Mouse (Mus musculus) heart, postnatal 14 days (tissue): ENCODE results near the gene Mtx1. TPM values are rescaled to one million over a fixed set of nuclear protein-coding genes. Genes with fewer than 3 reads are reported as not detected.

Experiments
- DNase-seq, 2 experiments: peaks; one replicate each; pipeline ENCODE4 v3.0.0; 2021 to 2022
- intact Hi-C: fragments of 180-260 bp; cut with DNase I; formaldehyde crosslinking; loops from one replicate; pipeline ENCODE4 v1.15.1; 2025
- total RNA-seq, 2 experiments: library from RNA; stranded (reverse); gene quantifications; 2 replicates each; pipeline ENCODE4 v1.2.3; 2021

Gene Mtx1
- total RNA-seq, 2 experiments from 2014 or later, result 64.8 to 69.8 TPM

DNA sequence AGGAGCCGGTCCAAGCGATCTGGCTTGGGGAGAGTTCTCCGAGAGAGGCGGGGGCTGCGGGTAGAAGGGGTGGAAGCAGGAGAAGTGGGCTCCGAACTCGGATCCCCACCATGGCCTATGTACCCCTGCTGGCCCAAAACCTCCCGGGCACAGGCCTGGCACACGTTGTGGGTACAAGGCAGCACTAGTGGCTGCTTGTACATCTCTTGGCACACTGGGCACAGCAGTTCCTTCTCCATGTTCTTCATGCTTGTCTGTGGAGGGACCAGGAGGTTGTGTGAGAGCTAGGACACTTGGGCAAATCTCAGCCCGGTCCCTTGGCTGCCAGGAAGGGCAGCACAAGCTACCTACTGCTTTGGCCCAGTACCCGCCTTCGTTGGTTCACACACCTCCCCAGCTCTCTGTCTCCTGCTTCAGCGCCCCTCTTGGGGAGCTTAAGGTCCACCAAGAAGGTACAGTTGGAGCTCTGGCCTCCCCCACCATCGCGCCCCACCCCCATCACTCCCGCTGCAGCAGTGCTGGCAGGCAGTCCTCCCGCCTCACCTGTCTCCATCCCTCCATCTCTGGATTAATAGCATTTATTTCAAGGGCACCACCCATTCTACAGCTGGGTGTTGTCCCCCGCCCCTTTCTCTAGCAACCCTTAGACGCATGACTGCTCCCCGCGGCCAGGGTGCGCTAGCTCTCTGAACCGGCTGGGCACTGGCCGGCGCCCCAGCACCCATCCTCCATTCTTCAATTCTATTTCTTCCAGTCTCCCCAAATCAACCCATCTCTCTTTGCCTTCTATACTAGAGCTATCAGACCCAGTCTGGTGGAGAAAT, 17.5 kb upstream of the Mtx1 start:
- peak in 1 of 2 experiments; percentile 38 for DNase-seq

DNA sequence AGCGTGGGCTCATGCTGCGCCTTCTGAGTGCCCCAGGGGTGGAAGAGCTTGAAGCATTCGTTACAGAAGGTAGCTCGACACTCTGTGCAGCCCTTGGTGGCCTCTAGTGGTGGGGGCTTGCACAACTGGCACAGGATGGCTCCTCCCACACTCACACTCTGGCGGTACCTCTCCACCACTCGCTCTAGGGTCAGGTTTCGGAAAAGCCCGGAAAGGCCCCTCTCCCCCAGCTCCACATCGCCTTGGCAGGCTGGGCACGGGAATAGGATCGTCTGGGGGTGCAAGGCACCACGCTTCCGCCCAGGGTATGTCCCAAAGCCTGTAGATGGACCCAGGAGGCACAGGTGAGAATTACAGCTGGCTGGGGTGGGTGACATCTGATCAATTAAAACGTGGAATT, 16.7 kb upstream of the Mtx1 start:
- DNase-seq, result peak in 1 of 2 experiments; percentile 57
- intact Hi-C loops, result no loop called here

More for the DNA sequence above, 17.5 kb upstream of the Mtx1 start:
- intact Hi-C loops, result no loop called here

DNA sequence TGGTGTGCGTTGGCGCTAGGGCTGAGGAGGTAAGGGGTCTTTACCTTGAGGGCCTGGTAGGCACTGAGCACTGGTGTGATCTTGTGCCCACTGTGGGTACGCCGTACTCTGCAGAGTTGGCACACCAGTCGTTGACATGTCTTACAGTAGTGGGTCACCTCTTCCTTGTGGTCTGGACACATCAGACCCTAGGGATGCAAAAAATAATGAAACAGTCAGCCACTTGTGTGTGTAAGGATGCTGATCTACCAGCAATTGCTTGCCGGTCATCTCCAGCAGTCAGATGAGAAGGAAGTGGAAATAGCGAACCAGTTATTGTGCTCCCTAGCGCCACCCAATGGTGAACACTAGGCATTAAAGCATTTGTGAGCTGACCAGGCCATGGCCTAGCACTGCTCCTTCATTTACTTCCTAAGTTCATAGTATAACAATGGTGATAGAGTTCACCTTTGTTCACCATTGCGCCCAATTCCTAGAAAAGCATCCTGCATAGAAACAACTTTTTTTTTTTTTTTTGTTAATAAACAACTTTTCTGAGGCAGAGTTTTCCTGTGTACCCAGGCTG, 15.5 kb upstream of the Mtx1 start:
- intact Hi-C loops, result no loop called here
- peak; percentile 54 to 78 for DNase-seq

DNA sequence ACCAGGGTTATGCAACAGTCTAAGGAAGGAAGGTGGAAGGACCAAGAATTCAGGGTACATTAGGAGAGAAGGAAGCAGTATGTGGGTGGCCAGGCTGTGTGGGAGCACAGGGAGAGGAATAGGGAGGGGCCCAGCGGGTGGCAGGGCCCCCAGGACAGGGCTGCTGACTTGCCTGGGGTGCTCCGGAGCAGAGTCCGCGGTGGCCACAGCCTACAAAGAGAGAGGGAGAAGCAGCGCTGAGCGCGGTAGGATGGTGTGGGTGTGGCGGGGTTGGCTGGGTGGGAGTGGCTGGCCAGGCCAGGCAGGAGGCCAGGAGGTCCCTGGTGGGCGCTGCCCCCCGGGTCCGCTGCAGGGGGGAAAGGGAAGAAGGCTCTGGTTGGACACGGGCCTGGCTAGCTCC, 11.6 kb upstream of the Mtx1 start:
- intact Hi-C loops, result no loop called here
- no peak for DNase-seq

DNA sequence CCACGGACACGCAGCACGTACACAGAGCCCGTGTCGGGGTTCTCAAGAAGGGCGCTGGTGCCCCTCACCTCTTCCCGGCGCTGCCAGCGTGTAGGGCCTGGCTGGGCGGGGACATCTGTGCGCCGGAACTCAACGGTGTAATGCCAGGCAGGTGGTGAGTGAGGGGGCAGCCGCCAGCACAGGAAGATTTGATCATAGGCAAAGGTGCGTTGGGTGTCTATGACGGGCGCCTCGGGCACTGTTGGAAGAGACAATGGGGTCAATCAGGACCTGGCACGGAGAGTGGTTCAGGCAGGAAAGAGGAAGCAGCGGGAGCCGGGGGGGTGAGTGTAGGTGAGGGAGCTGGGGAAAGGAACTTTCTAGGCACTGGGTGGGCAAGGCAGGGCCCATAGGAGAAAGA, 10.8 kb upstream of the Mtx1 start:
- intact Hi-C loops, result no loop called here
- DNase-seq, result no peak

DNA sequence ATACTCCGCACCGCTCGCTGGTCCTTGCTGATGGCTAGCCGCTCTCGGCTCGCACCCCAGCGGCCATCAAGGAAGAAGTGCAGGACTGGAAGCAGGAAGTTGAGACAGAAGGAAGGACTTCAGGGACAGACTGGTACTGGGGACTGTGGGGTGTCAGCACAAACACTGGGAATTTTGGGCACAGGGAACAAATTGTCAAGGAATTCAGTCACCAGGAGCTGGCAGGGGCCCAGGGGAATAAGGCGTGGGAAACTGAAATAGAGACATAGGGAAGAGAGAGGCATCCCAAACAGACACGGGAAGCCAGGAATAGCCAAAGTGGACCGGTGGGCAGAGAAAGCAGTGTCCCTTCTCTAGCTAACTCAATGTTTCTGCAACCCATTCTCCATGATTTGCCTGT, 9.6 kb upstream of the Mtx1 start:
- no peak for DNase-seq
- intact Hi-C loops, result no loop called here

DNA sequence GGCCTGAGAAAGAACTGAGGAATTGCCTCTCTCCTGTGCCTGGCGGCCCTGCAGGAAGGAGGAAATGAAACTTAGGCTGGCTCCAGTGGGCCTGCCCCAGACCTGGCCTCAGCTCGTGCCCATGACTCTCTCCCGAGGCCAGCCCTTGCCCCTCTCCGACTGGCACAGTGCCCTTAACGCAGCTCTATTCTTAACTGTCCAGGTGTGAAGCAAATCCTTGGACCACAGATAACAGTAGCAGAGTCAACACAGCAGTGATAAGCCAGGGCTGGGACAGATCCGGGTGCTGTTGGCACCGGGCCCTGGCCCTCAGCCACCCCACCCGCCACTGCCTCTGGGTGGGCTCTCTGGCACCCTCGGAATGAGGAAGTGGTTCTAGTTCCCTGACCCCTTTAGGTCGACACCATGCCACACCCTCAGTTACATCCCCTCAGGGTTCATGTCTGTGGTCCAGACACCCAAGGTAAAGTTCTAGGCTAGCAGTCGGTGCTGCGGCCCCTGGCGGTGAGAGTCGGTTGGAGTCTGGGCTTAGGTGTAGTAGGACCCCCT, 6.7 kb upstream of the Mtx1 start:
- intact Hi-C loops, result no loop called here
- peak in 1 of 2 experiments; percentile 39 for DNase-seq

DNA sequence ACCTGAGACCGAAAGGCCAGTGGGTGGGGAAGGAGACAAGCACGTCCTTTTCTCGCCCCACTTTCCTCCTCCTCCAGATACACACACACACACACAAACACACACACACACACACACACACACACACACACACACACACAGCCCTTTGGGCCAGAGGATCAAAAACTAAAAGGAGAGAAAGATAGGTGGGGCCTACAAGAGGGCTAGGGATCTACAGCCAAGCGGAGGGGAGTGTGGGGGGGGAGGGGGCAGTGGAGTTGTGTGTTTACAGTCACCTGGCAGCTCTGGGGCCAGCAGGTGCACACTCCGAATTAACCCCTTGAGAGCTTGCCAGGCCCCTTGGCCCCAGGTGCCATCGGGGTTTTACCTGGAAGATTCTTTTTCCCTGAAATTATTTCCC, 5.7 kb upstream of the Mtx1 start:
- intact Hi-C loops, result no loop called here
- DNase-seq, result no peak

DNA sequence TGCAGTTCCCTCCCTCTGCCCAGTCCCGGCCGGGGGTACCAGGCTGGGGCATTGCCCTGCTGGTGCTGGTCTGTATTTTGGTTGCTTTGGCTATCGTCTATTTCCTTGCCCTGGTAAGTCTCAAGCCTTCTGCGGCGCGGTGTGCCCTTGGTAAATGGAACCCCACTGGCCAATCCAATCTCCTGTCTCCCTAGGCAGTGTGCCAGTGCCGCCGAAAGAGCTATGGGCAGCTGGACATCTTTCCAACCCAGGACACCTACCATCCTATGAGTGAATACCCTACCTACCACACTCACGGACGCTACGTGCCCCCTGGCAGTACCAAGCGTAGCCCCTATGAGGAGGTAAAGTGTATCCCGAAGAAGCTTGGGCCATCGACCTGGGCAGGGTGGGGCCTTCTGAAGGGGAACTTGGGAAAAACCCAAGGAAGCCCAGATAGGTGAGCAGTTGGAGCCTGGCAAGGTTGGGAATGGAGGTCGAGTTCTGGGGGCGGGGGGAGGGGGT, 4.9 kb upstream of the Mtx1 start:
- DNase-seq, result no peak
- intact Hi-C loops, result no loop called here

DNA sequence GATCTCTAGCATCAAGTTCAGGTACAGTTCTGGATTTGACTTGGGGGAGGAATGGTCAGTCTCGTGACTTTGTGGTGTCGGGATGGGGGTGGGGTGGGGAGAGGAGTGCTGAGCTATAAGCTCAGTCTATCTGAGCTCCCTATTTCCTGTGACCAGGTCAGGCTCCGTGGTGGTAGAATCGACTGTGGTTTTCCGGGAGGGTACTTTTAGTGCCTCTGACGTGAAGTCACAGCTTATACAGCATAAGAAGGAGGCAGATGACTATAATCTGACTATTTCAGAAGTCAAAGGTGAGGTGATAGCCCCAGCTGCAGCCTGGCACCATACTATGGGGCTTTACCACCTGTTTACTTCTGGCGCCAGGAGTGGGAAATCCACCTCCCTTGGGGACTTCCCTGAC, 4.5 kb upstream of the Mtx1 start:
- intact Hi-C loops, result no loop called here

DNA sequence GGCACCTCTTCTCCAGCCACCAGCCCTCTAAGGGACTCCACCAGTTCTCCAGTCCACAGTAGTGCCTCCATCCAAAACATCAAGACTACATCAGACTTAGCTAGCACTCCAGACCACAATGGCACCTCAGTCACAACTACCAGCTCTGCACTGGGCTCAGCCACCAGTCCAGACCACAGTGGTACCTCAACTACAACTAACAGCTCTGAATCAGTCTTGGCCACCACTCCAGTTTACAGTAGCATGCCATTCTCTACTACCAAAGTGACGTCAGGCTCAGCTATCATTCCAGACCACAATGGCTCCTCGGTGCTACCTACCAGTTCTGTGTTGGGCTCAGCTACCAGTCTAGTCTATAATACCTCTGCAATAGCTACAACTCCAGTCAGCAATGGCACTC, 3.7 kb upstream of the Mtx1 start:
- intact Hi-C loops, result no loop called here
- DNase-seq, result no peak

More for the DNA sequence above, 4.5 kb upstream of the Mtx1 start:
- DNase-seq, result no peak

DNA sequence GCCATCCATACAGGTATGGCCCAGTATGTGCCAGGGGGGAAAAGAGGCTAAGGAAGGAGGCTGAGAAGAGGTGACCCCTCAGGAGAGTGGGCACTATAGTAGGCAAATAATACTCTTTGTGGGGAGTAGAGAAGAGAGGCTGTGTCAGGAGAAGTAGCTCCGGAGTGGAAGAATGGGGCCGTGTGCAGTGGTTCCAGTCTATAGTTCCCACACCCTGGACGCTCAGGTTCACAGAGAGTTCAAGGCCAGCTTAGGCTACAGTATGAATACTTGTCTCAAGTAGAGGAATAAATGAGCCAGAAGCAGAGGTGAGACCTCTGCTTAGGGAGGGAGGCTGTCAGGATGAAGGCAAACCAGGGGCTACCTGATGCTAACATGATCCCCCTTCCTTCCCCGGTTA, 2.4 kb upstream of the Mtx1 start:
- intact Hi-C loops, result no loop called here
- no peak for DNase-seq

DNA sequence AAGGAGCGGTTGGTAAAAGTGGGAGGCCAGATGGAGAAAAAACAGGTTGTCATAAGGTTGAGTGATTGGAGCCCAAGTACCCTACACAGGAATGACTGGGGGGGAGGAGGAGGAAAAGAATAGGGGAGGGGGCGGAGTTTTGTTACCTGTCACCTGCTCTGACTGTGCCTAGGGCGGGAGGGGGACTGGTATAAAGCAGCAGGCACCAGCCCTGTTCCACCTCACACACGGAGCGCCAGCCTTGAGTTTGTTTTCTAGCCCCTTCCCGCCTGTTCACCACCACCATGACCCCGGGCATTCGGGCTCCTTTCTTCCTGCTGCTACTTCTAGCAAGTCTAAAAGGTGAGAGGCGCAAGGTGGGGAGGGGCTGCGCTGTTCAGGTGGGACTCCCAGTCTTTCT, 1.9 kb upstream of the Mtx1 start, which contains the start of gene Muc1:
Gene Muc1 (plus strand): TSS at position 222 of the 400 bp plus-strand sequence.
- intact Hi-C loops, result no loop called here
- DNase-seq, result no peak

DNA sequence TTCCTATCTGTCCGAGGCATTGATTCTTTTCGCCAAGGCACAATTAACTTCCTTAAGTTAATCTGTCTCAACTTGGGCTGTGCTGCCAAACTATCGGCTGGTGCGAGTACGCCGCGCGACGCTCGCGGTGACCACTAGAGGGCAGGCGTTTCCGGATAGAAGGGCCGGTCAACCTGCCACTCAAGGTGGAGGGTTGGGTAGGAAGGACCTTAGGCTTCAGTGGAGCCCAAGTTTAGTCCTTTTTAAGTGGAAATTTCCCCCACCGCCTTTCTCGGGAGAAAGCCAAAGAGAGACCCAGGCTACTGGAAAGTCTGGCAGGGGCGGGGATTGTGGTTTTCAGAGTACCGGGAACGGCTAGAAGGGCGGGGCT, 1.3 kb upstream of the Mtx1 start:
- DNase-seq, result peak; percentile 91 to 94
- intact Hi-C loops, result no loop called here

DNA sequence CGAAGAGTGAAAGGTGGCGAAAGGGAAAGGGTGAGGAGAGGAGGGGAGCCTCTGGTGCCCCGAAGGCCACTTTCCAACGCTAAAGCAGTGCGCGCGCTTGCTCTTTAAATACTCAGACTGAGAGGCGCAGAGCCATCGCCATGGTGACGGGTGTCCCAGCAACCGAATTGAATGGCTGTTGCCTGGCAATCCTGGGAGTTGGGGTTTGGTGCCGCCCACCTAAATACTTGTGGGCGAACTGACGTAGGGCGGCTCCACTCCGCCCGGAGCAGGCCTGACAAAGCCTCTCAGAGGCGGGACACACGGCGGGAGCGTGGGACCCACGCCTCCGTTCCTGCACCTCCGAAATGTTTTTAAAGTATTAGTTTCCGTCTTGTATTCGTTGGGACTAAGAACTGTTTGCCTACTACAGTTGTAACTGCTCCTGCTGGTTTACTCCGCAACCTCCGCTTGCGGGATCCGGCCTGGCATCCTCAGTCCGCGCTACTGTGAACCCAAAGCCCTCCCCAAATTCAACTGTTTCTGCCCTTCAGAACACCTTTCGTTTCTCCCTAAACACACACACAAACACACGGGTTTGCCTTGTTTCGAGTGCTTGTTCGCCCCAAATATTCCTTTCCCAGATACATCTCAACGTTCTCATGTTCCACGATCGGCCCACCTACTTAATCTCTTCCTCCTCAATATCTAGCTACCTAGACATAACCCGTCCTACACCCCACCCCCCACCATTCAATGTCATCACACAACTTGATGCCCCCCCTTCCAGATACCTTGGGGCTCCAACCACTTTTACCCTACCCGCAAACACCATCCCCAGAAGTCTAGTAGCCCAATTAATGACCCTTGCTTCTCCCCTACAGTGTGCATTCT, 655 bp upstream of the Mtx1 start:
- intact Hi-C loops, result no loop called here
- DNase-seq, result peak; percentile 79 to 84

DNA sequence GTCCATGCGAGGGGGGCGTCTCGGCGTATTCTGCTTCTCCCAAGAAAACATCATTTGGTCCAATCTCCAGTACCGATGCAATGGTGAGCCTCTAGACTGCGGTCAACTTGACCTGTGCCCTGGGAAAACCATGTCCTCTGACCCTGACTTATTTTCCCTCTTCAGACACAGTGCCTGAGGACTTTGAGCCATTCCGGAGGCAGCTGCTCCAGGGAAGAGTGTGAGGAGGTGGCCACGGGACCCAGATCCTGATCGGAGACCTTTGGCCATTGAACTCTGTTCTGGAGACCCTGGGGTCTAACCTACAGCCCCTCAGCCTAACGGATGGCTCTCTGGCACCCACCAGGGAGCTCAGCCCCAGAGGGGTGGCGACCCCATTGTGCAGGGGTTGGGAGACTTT, 527 bp downstream of the Mtx1 start:
- DNase-seq, result no peak
- intact Hi-C loops, result no loop called here

DNA sequence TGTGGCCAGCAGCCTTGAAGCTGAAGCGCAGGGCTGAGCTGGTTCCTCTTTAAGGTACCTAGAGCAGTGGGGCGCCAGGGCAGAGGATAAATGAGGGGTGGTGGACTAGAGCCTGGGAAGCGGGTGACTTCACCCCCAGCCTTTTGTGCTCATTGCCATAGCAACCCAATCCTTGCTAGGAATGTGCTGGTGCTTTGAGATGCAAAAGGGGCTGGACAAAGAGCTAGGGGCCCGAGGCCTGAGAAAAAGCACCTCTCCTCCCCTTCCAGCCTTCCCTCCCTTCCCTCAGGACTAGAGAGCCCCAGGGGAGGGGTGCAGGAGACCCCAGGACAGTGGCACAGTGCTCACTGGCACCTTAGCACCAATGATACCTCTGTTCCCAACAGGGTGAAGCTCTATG, 970 bp downstream of the Mtx1 start:
- intact Hi-C loops, result no loop called here
- no peak for DNase-seq

DNA sequence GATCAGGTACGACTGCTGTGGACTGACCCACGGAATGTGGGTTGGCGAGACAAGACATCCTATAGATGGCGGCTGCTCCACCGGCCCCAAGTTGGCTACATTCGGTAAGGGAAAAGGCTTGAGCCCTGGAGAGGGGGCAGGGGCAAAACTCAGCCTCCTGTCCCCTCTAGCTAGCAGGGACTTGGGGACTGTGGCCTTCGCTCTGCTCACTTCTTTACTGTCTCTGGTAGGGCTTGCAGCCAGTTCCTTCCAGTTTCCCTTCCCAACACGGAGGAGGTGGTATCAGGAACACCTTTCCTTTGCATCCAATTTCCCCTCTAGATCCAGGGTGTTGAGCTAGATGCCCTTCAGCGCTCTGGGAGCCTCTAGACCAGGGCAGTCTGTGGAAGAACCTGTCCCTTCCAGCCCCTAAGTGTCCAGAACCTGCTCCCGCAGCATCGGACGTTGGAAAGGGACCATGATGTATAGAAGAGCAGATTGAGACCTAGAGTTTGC, 1.5 kb downstream of the Mtx1 start:
- intact Hi-C loops, result no loop called here
- DNase-seq, result no peak

DNA sequence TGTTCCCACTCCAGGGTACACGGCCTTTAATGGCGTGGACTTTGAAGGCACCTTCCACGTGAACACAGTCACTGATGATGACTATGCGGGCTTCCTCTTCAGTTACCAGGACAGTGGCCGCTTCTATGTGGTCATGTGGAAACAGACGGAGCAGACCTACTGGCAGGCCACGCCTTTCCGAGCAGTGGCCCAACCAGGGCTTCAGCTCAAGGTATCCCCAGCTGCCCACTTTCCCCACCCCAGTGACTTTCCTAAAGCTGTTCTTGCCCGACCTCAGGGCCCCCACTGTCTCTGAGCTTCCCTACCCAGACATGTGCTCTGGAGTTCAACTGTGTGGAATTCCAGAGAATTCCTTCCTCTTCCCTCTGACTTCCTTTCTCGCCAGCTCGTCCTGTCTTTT, 2.1 kb downstream of the Mtx1 start:
- intact Hi-C loops, result no loop called here
- no peak for DNase-seq

DNA sequence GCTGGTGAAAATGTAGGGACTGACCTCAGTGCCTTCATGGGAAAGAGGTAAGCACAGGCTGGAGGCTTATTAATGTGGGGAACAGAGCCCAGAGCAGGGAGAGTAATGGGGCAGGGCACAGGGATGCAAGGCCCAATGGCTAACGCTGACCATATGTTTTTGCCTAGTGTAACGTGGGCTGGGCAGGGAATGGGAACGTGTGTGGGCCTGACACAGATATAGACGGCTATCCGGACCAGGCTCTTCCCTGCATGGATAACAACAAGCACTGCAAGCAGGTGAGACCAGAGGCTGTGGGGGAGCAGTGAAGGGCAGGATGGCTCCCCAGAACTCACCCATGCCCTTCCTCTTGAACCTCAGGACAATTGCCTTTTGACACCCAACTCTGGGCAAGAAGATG, 5.7 kb downstream of the Mtx1 start:
- intact Hi-C loops, result no loop called here
- no peak for DNase-seq

DNA sequence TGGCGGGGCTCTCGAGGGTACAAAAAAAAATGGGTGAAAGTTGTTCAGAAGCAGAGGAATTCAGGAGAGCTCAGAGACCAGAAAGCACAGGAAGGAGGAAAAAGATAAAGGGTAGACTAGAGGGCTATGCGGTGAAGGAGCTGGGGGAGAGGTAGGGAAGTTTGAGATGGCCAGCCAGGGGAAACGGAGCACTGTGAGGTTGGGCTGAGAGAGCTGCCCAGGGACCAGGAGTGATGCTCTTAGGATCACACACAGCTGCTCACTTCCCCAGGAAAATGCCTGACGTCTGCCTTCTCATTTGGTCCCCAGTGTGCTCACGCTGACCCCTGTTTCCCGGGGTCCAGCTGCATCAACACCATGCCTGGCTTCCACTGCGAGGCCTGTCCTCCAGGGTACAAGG, 7.3 kb downstream of the Mtx1 start:
- DNase-seq, result no peak
- intact Hi-C loops, result no loop called here
